Mouse (Mus musculus) liver, embryonic 14.5 days (tissue): Measurements from ENCODE around the gene Cd37. TPM values are rescaled to one million over a fixed set of nuclear protein-coding genes. Genes with fewer than 3 reads are reported as not detected.

ENCODE experiments used
- ATAC-seq: fragments of 200-750 bp; cut with Nextera tagmentation; 2 replicates; pipeline ENCODE4 v1.8.0; 2017; ENCODE audit warnings: moderate number of reproducible peaks, mild to moderate bottlenecking, moderate library complexity; ENCODE audit not compliant: insufficient read depth
- DNase-seq, 3 experiments: peaks; one replicate each; pipeline ENCODE4 v3.0.0-alpha.2; 2012 to 2013; ENCODE audit warnings: low read depth in 3 of 3, low spot score in 3 of 3
- H3K27ac ChIP-seq: fragments of 300-500 bp; sonication (generic); 2 replicates; pipeline ENCODE4 v1.5.1; 2014; ENCODE audit warnings: moderate library complexity, mild to moderate bottlenecking, control low read depth, inconsistent platforms
- H3K27me3 ChIP-seq: fragments of 300-500 bp; sonication (generic); 2 replicates; pipeline ENCODE4 v1.6.1; 2014; ENCODE audit warnings: mild to moderate bottlenecking, low read length, moderate library complexity; ENCODE audit not compliant: control insufficient read depth, insufficient read depth
- H3K36me3 ChIP-seq: fragments of 300-500 bp; sonication (generic); replicated peaks from 2 replicates; pipeline ENCODE4 v1.6.1; 2014; ENCODE audit warnings: low read depth; ENCODE audit not compliant: control insufficient read depth, insufficient read depth
- H3K4me1 ChIP-seq, 2 experiments: fragments of 200-500 bp in 1 of 2; fragments of 300-500 bp in 1 of 2; sonication (generic) in 1 of 2; replicated peaks; 2 replicates each; pipeline ENCODE4 v1.6.1; 2012 to 2014; ENCODE audit warnings: antibody characterized with exemption in 1 of 2, inconsistent platforms in 1 of 2, low read length in 1 of 2; ENCODE audit not compliant: control insufficient read depth in 2 of 2, insufficient read depth in 2 of 2
- H3K4me2 ChIP-seq: fragments of 300-500 bp; sonication (generic); 2 replicates; pipeline ENCODE4 v1.6.1; 2014; ENCODE audit warnings: low read depth, mild to moderate bottlenecking, control low read depth, moderate library complexity
- H3K4me3 ChIP-seq, 2 experiments: fragments of 200-500 bp in 1 of 2; fragments of 300-500 bp in 1 of 2; sonication (generic) in 1 of 2; 2 replicates each; pipeline ENCODE4 v1.5.1; 2012 to 2014; ENCODE audit warnings: low read depth in 2 of 2, low read length in 2 of 2, mild to moderate bottlenecking in 2 of 2, control low read depth in 1 of 2, inconsistent platforms in 1 of 2, moderate library complexity in 1 of 2; ENCODE audit not compliant: insufficient read depth in 1 of 2
- H3K9ac ChIP-seq: fragments of 300-500 bp; sonication (generic); replicated peaks from 2 replicates; pipeline ENCODE4 v1.6.1; 2014; ENCODE audit warnings: mild to moderate bottlenecking, control low read depth, moderate library complexity
- H3K9me3 ChIP-seq: fragments of 300-500 bp; sonication (generic); 2 replicates; pipeline ENCODE4 v1.6.1; 2016; ENCODE audit warnings: low read length, mixed read lengths; ENCODE audit not compliant: control insufficient read depth
- CTCF ChIP-seq: IDR thresholded peaks from 2 replicates; pipeline ENCODE4 v1.5.1; 2016; ENCODE audit warnings: antibody characterized with exemption, low read depth, control low read depth
- EP300 ChIP-seq: IDR thresholded peaks from 2 replicates; pipeline ENCODE4 v1.6.1; 2016; ENCODE audit warnings: antibody characterized with exemption, low read depth
- WGBS: fragments of 180-500 bp; shearing (Covaris S2); extraction: QIAGEN DNeasy Blood & Tissue Kit; methylation state at CpG from one replicate; pipeline ENCODE4 v1.1.7; 2014; ENCODE audit not compliant: insufficient replicate concordance; 5-methylcytosine and 5-hydroxymethylcytosine counted together
- polyA plus RNA-seq, 2 experiments: library from polyadenylated mRNA; depleted of rRNA in 1 of 2; stranded (reverse) in 1 of 2; unstranded in 1 of 2; fragments of >200 nt; fragmentation: Nextera tagmentation in 1 of 2; extraction: Ambion mirVana in 1 of 2; gene quantifications; 2 replicates each; pipeline versions ENCODE4 v1.2.1 to v1.2.3; 2012 to 2014

Gene Cd37
- polyA plus RNA-seq, 2 experiments: 9.0 to 10.5 TPM

GRCm38 (mm10) chr7:45215673-45216441 is 23.1 kb downstream of the Cd37 start, which contains the start of gene Tead2:
Gene Tead2, plus strand, starts transcription at chr7:45215753.
- Histone ChIP-seq H3K9ac (peak within 1 kb of the TSS; percentile 29; the same call in 1 of the 2 replicates), H3K27ac (no peak within 1 kb of the TSS), H3K4me3 (peak within 1 kb of the TSS; percentile 42 to 57), H3K4me2 (peak within 1 kb of the TSS; percentile 49), H3K36me3 (no peaks in the 10 kb centered on the region), H3K4me1 (peaks cover 13 to 19% of the 10 kb centered on the region in 2 experiments), H3K27me3 (peaks cover 21% of the 10 kb centered on the region), H3K9me3 (no peaks in the 10 kb centered on the region)
- no peak for ATAC-seq
- no peak for DNase-seq
- 4% methylated on average over 55 of the region's 55 CpGs for WGBS
- TF ChIP-seq EP300: no peak
- no peak for TF ChIP-seq CTCF

DNA sequence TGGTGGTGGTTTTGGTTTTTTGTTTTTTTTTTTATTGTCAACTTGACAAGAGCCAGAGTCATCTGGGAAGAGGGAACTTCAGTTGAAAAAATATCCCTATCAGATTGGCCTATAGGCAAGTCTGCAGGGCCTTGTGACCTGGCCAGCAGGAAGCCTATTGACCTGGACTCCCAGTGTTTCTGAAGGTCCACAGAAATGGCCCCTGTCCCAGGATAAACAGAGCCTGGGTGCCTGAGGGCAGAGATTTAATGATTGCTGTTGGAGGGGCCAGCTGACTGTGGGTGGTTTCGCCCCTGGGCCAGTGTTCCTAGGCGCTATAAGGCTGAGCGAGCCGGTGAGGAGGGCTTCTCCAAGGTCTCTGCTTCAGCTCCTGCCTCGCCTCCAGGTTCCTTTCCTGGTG is 25.2 kb downstream of the Cd37 start:
- WGBS: 52% methylated on average over 5 of the region's 5 CpGs
- Histone ChIP-seq H3K27ac (no peak overlapping the region), H3K9me3 (no peaks in the 10 kb centered on the region), H3K4me2 (no peak overlapping the region), H3K36me3 (no peaks in the 10 kb centered on the region), H3K4me3 (no peak overlapping the region), H3K4me1 (peaks cover 13 to 19% of the 10 kb centered on the region in 2 experiments), H3K27me3 (peaks cover 21% of the 10 kb centered on the region), H3K9ac (no peak overlapping the region)
- ATAC-seq: 0 out of 2 replicates have a peak, but pooled peaks have one; percentile 6
- DNase-seq: no peak
- TF ChIP-seq CTCF (no peak), EP300 (no peak)

DNA sequence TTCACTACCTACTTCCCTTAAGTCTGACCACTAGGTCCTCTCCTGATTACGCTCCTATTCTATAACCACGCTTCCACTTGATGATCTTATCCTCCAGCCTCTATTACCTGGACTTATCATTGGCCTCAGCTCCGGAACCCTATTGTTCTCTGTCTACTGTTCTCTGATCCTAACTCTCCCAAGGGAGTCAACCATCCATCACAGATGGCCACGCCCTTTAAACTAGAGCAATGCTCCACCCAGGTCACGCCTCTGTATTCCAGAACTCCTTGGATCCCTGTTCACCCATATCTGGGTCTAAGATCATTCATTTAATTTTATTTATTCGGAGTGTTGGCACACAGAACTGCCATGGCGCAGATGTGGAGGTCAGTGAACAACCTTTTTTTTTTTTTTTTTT is 26.6 kb downstream of the Cd37 start:
- TF ChIP-seq EP300 (no peak), CTCF (no peak)
- Histone ChIP-seq H3K4me2 (peak overlapping the region; percentile 68), H3K27me3 (peaks cover 21% of the 10 kb centered on the region), H3K9ac (no peak overlapping the region), H3K36me3 (no peaks in the 10 kb centered on the region), H3K4me1 (peaks cover 13 to 19% of the 10 kb centered on the region in 2 experiments), H3K4me3 (no peak overlapping the region), H3K9me3 (no peaks in the 10 kb centered on the region), H3K27ac (no peak overlapping the region)
- no peak for ATAC-seq
- 50% methylated on average over 7 of the region's 7 CpGs for WGBS
- no peak for DNase-seq

GRCm38 (mm10) chr7:45211851-45212251 is 27.1 kb downstream of the Cd37 start, which contains the start of gene Dkkl1:
Gene Dkkl1, minus strand, starts transcription at chr7:45212147.
- 2% methylated on average over 17 of the region's 17 CpGs for WGBS
- Histone ChIP-seq H3K36me3 (no peaks in the 10 kb centered on the region), H3K9ac (peak within 1 kb of the TSS; percentile 18; the same call in 1 of the 2 replicates), H3K9me3 (no peaks in the 10 kb centered on the region), H3K27ac (no peak within 1 kb of the TSS), H3K4me3 (peak within 1 kb of the TSS; percentile 1 to 27; a peak in 2 of 4 replicates), H3K4me2 (peak within 1 kb of the TSS; percentile 68), H3K4me1 (peaks cover 13 to 19% of the 10 kb centered on the region in 2 experiments), H3K27me3 (peaks cover 17% of the 10 kb centered on the region)
- TF ChIP-seq CTCF (no peak), EP300 (no peak)
- peak in 2 of 3 experiments; percentile 30 to 48 for DNase-seq
- ATAC-seq: peak; percentile 60; the same call in 1 of the 2 replicates

GRCm38 (mm10) chr7:45211070-45211469 is 27.8 kb downstream of the Cd37 start:
- Histone ChIP-seq H3K9ac (no peak overlapping the region), H3K27me3 (peaks cover 12% of the 10 kb centered on the region), H3K27ac (no peak overlapping the region), H3K4me3 (no peak overlapping the region), H3K9me3 (no peaks in the 10 kb centered on the region), H3K4me1 (peaks cover 13 to 19% of the 10 kb centered on the region in 2 experiments), H3K4me2 (peak overlapping the region; percentile 68), H3K36me3 (no peaks in the 10 kb centered on the region)
- 11% methylated on average over 10 of the region's 10 CpGs for WGBS
- no peak for ATAC-seq
- DNase-seq: no peak
- TF ChIP-seq EP300: no peak
- no peak for TF ChIP-seq CTCF
